Mouse (Mus musculus): Measurements from ENCODE around the gene Mfap1a. TPM values are rescaled to one million over a fixed set of nuclear protein-coding genes. Genes with fewer than 3 reads are reported as not detected.
"Not testable (repeated sequence)": the region's sequence is repeated elsewhere in the genome, so short reads cannot be mapped to it uniquely, and the experiment has no call there.

Mfap1a gene
- polyA plus RNA-seq, 1 experiment: 4.7 TPM

DNA sequence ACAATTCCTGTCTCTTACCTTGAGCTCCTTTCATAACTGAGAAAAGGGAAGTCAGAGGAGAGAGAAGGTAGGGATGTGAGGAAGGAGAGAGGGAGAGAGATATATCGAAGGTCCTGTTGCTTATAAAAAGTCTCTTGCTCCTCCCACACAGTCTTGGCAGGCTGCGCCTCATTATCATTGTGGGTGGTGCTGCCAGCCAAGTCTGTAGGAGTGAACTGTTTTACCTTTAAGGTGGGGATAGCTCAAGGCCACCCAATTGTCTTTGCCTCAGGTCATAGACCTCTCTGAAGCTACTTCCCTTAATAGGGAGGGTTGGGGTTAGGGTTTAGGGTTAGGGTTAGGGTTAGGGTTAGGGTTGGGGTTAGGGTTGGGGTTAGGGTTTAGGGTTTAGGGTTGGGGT lies 15.5 kb upstream of the Mfap1a start:
- Histone ChIP-seq H3K4me1 (replicated peaks; ENCODE audit: control insufficient read depth, insufficient read depth, low read length) (no peaks in the 10 kb centered on the region), H3K27ac (ENCODE audit: control insufficient read depth, insufficient read depth, low read length) (no peak overlapping the region), H3K36me3 (ENCODE audit: control insufficient read depth, insufficient read depth, low read length) (peaks cover 36% of the 10 kb centered on the region), H3K4me3 (ENCODE audit: control insufficient read depth, insufficient read depth, low read length) (no peak overlapping the region), H3K27me3 (ENCODE audit: control insufficient read depth, insufficient read depth, low read length) (no peaks in the 10 kb centered on the region)
- no peak for TF ChIP-seq CTCF (IDR thresholded peaks at IDR 0.05; ENCODE audit: borderline replicate concordance, control insufficient read depth, extremely low read depth, insufficient read depth, low read length, poor library complexity)
- TF ChIP-seq POLR2A (IDR thresholded peaks at IDR 0.05; ENCODE audit: control insufficient read depth, extremely low read depth, insufficient read depth, low read length, poor library complexity): no peak
- DNase-seq: no peak
- WGBS: 96% methylated on average over 2 of the region's 2 CpGs

- not testable (repeated sequence) for H3K4me3 ChIP-seq (ENCODE audit: control insufficient read depth, insufficient read depth, low read length); H3K4me1 ChIP-seq (replicated peaks; ENCODE audit: control insufficient read depth, insufficient read depth, low read length); H3K27ac ChIP-seq (ENCODE audit: control insufficient read depth, insufficient read depth, low read length); DNase-seq; H3K27me3 ChIP-seq (ENCODE audit: control insufficient read depth, insufficient read depth, low read length)
- WGBS: 96% methylated on average over 4 of the region's 4 CpGs
- peaks cover 37% of the 10 kb centered on the region for H3K36me3 ChIP-seq (ENCODE audit: control insufficient read depth, insufficient read depth, low read length)
These were observed 12.2 kb upstream of the Mfap1a start for GRCm38 (mm10) chr2:121518711-121519110.

- no peak for TF ChIP-seq POLR2A (IDR thresholded peaks at IDR 0.05; ENCODE audit: control insufficient read depth, extremely low read depth, insufficient read depth, low read length, poor library complexity)
- no peak for TF ChIP-seq CTCF (IDR thresholded peaks at IDR 0.05; ENCODE audit: borderline replicate concordance, control insufficient read depth, extremely low read depth, insufficient read depth, low read length, poor library complexity)
- H3K4me1 ChIP-seq (replicated peaks; ENCODE audit: control insufficient read depth, insufficient read depth, low read length): no peaks in the 10 kb centered on the region
- H3K27me3 ChIP-seq (ENCODE audit: control insufficient read depth, insufficient read depth, low read length): no peaks in the 10 kb centered on the region
- no peak overlapping the region for H3K27ac ChIP-seq (ENCODE audit: control insufficient read depth, insufficient read depth, low read length)
- 98% methylated on average over 5 of the region's 5 CpGs for WGBS
- H3K4me3 ChIP-seq (ENCODE audit: control insufficient read depth, insufficient read depth, low read length): no peak overlapping the region
- no peak for DNase-seq
- peaks cover 37% of the 10 kb centered on the region for H3K36me3 ChIP-seq (ENCODE audit: control insufficient read depth, insufficient read depth, low read length)
These were observed 11.6 kb upstream of the Mfap1a start for GRCm38 (mm10) chr2:121518106-121518505.

DNA sequence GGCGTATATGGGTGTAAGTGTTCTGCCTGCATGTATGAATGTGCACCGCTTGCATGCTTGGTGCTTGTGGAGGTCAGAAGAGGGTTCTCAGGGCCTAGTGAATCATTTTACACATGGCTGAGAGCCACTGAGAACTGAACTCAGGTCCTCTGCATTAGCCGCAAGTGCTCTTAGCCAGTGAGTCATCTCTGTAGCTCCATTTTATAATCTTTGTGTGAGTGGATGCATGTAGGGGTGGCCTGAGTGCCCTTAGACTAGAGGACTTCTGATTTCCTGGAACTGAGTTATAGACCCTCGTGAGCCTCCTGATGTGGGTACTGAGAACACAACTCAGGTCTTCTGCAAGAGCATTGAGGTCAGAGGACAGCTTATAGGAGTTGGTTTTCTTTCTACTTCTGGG lies 7.7 kb upstream of the Mfap1a start:
- Histone ChIP-seq H3K27me3 (ENCODE audit: control insufficient read depth, insufficient read depth, low read length) (no peaks in the 10 kb centered on the region), H3K27ac (ENCODE audit: control insufficient read depth, insufficient read depth, low read length) (no peak overlapping the region), H3K4me1 (replicated peaks; ENCODE audit: control insufficient read depth, insufficient read depth, low read length) (no peaks in the 10 kb centered on the region), H3K36me3 (ENCODE audit: control insufficient read depth, insufficient read depth, low read length) (peaks cover 37% of the 10 kb centered on the region), H3K4me3 (ENCODE audit: control insufficient read depth, insufficient read depth, low read length) (no peak overlapping the region)
- no peak for DNase-seq
- 96% methylated on average over 4 of the region's 4 CpGs for WGBS
- TF ChIP-seq POLR2A (IDR thresholded peaks at IDR 0.05; ENCODE audit: control insufficient read depth, extremely low read depth, insufficient read depth, low read length, poor library complexity): no peak

- H3K27ac ChIP-seq (ENCODE audit: control insufficient read depth, insufficient read depth, low read length); H3K4me1 ChIP-seq (replicated peaks; ENCODE audit: control insufficient read depth, insufficient read depth, low read length); H3K27me3 ChIP-seq (ENCODE audit: control insufficient read depth, insufficient read depth, low read length); DNase-seq; H3K4me3 ChIP-seq (ENCODE audit: control insufficient read depth, insufficient read depth, low read length): not testable (repeated sequence)
- 98% methylated on average over 5 of the region's 5 CpGs for WGBS
- H3K36me3 ChIP-seq (ENCODE audit: control insufficient read depth, insufficient read depth, low read length): peaks cover 30% of the 10 kb centered on the region
These were observed 6.7 kb upstream of the Mfap1a start for GRCm38 (mm10) chr2:121512991-121513765.

GRCm38 (mm10) chr2:121511401-121511800 lies 4.9 kb upstream of the Mfap1a start:
- 0 out of 2 replicates have a peak overlapping the region, but pooled peaks have one; percentile 18 for H3K27ac ChIP-seq (ENCODE audit: control insufficient read depth, insufficient read depth, low read length)
- H3K36me3 ChIP-seq (ENCODE audit: control insufficient read depth, insufficient read depth, low read length): peaks cover 19% of the 10 kb centered on the region
- DNase-seq: no peak
- no peaks in the 10 kb centered on the region; the same call in 1 of the 2 replicates for H3K4me1 ChIP-seq (replicated peaks; ENCODE audit: control insufficient read depth, insufficient read depth, low read length)
- no peak overlapping the region for H3K4me3 ChIP-seq (ENCODE audit: control insufficient read depth, insufficient read depth, low read length)
- WGBS: 88% methylated on average over 8 of the region's 8 CpGs
- TF ChIP-seq POLR2A (IDR thresholded peaks at IDR 0.05; ENCODE audit: control insufficient read depth, extremely low read depth, insufficient read depth, low read length, poor library complexity): no peak
- TF ChIP-seq CTCF (IDR thresholded peaks at IDR 0.05; ENCODE audit: borderline replicate concordance, control insufficient read depth, extremely low read depth, insufficient read depth, low read length, poor library complexity): no peak
- H3K27me3 ChIP-seq (ENCODE audit: control insufficient read depth, insufficient read depth, low read length): no peaks in the 10 kb centered on the region

- Histone ChIP-seq H3K4me1 (replicated peaks; ENCODE audit: control insufficient read depth, insufficient read depth, low read length) (no peaks in the 10 kb centered on the region; the same call in 1 of the 2 replicates), H3K27me3 (ENCODE audit: control insufficient read depth, insufficient read depth, low read length) (no peaks in the 10 kb centered on the region), H3K36me3 (ENCODE audit: control insufficient read depth, insufficient read depth, low read length) (peaks cover 11% of the 10 kb centered on the region), H3K4me3 (ENCODE audit: control insufficient read depth, insufficient read depth, low read length) (peak overlapping the region; percentile 2; the same call in 1 of the 2 replicates), H3K27ac (ENCODE audit: control insufficient read depth, insufficient read depth, low read length) (no peak overlapping the region)
- 79% methylated on average over 16 of the region's 16 CpGs for WGBS
- TF ChIP-seq POLR2A (IDR thresholded peaks at IDR 0.05; ENCODE audit: control insufficient read depth, extremely low read depth, insufficient read depth, low read length, poor library complexity): no peak
- TF ChIP-seq CTCF (IDR thresholded peaks at IDR 0.05; ENCODE audit: borderline replicate concordance, control insufficient read depth, extremely low read depth, insufficient read depth, low read length, poor library complexity): no peak
- peak; percentile 32 for DNase-seq
These were observed 3.1 kb upstream of the Mfap1a start for GRCm38 (mm10) chr2:121509584-121509983.

Data from thymus, adult 2 months (tissue).